Mouse (Mus musculus) spleen, adult 18-20 months (tissue): Measurements from ENCODE around the gene Slc44a5.
"Not testable (repeated sequence)": the region's sequence is repeated elsewhere in the genome, so short reads cannot be mapped to it uniquely, and the experiment has no call there.

Experiments
- DNase-seq, 2 experiments: peaks; one replicate each; pipeline ENCODE4 v3.0.0; 2022; ENCODE audit warnings: mixed read lengths in 2 of 2

Slc44a5 gene

DNA sequence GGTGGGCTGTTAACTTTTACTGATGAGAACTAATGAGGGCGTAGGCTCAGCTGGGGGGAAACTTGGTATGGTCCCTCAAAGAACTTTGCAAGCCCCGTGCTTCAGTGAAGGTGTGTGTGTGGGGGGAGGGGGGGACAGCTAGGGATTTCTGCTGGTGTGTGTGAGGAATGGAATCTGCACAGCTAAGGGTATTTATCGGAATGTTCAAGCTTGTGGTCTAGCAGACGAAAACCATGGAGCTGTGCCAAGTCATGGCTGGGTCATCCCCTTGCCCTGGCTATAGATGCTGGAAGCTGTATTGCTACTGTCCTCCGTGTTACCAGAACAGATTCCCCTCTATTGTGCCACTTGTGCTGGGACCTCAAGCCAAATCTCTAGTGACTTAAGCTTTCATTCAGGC is 138.0 kb downstream of the Slc44a5 start:
- no peak for DNase-seq

DNA sequence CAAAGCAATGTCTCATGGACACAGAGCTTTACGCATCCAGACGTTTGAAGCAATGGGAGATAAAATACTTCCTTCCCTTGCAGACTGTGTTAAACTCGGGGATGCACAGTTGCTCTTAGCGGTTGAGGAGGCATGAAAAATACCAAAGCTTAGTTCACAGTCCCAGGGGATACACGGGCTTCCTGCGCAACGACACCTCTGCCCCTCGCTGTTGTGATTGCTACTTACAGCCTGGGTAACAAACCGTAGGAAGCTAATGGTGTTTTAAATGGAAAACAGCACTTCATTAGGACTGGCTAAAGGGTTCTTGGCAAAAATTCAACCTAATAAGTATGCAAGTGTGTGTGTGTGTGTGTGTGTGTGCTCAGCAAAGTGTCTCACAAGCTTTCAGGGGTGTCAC is 141.8 kb downstream of the Slc44a5 start:
- no peak for DNase-seq

DNA sequence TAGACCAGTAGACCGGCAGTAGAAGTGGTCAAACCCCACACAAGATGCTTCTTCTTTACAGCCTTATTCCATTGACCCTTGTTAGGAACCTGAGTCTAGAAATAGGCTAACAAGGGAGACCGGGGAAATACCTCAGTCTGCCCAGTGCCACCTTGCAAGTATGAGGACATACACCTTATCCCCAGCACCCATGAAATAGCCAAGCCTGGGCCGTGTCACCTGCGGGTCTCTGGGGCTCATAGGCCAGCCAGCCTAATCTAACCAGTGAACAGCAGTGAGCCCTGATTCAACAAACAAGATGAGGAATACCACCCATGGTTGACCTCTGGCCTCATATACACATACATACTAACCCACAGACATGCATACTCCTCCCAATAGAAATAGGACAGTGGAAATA is 142.2 kb downstream of the Slc44a5 start:
- no peak for DNase-seq

DNA sequence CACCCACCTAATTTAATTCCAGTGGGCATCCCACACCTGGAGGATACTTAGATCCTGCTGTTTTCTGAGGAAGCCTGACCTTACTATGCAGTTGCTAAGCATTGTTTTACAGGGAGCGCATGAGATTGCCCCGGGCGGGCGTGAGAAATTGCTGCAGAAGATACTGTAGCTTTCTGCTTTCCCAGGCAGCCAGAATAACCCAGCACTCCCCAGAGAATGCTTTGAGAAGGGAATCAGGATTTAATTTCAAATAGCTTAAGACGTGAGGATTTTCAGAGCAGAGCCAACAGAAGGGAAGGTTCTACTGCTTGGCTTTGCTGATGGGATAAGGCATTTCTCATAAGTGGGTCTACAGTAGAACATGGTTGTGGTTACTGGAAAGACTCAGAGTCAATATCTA is 142.8 kb downstream of the Slc44a5 start:
- no peak for DNase-seq

DNA sequence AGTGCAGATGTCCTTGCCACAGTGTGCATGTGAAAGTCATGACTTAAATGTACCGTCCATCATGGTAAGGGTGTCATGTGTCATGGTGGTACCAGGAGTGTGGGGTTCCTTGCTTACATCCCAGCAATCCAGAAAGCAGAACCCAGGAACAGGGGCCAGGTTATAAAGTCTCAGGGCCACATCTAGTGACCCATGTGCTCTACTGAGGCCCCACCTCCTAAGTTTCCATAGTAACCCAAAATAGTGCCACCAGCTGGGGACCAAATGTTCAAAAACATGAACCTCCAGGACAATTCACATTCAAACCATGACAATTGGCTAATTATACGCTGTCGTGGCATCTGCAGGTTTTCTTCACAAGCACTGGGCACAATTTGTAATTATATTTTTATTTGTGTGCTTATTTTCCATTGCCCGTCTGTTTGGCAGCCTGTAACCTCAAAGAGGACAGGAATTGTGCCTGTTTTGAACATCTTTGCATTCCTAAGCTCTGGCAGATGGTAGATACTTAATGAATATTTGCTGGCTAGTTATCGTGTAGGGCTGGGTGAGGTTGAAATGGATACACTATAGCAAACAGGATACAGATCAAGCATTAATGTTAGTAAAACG is 145.9 kb downstream of the Slc44a5 start:
- no peak for DNase-seq

DNA sequence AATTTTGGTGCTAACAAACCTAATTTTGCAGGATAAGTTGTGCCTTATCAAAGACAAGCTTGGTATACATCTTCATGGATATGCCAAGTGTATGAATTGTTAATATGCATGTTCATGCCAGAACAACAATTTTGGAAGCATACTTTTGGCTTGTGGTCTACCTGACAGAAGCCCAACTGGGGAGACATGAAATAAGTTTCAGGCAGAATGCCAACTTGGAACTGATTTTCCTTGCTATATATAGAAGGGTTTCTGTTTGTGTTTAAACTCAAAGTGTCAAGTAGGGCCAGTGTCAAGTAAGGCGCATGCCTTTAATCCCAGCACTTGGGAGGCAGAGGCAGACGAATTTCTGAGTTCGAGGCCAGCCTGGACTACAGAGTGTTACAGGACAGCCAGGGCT is 149.3 kb downstream of the Slc44a5 start:
- no peak for DNase-seq

DNA sequence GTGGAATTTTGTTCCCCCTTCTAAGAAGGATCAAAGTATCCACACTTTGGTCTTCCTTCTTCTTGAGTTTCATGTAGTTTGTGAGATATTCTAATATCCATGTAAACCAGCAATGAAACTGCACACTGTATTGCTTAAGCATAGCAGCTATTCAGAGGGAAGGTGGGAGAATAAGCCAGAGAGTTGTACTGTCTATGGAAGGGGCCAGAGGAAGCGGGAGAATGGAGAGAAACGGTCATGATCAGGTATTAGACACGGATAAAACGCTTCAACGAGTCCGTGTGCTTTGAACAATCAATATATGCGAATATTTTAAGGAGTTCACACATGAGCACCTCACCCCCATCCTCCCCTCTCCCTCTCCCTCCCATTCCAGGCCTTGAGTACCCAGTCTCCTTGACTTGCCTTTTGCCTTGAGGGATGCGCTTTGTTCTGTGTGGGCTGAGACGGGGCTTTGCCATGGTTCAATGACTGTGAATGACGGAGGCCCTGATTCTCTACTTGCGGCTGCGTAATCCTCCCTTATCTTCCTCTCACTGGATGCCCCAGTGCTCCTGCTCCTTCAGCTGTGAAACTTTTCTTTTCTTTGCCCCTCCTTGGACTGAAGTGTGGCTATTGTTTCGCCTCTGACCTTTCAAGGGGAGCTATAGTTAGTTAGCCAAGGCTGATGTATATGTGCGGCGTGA is 151.8 kb downstream of the Slc44a5 start:
- DNase-seq: no peak

DNA sequence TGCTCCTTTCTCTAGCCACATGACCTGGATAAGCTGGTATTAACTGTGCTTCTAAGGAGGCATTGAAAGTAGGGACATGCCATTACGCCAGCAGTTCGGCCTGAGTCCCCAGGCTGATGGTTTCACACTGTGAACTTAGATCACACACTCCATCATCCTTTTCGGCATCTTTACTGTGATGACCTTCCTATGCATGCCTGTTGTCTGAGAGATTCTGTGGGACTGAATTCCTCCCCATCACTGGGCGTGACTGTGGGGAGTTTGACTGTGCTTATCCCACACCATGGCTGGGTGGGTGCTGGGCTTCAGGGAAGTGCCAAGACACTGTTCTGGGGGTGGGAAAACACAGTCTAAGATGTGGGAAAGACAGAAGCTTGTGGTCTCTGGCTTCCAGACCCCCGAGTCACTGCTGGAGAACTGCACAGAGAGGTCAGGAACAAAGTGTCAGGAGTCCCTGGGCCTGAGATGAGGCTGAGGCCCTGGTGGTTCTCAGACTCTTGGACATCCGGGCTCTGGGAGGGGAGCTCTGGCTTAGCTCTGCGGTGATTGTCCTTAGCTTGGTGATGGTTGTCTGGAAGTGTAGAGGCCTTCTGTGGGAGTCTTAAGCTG is 152.6 kb downstream of the Slc44a5 start:
- DNase-seq: no peak

DNA sequence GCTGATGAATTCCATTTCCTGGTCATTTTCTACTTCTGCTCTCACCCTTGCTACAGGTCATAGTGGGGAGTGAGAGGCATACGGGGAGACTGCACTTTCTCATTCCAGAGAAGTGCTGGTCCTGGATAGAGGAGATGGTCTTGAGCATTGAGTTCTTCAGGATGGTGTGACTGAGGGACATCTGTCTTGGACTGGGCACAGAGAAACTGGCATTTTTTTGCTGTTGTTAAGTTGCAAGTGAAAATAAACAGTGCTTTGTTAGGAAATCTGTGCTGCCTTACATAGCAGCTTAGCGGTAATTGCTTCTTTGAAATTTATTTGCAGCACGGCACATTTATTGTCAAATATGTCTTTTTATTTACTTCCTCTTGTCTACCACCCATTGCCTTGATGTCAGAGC is 154.0 kb downstream of the Slc44a5 start:
- no peak for DNase-seq

DNA sequence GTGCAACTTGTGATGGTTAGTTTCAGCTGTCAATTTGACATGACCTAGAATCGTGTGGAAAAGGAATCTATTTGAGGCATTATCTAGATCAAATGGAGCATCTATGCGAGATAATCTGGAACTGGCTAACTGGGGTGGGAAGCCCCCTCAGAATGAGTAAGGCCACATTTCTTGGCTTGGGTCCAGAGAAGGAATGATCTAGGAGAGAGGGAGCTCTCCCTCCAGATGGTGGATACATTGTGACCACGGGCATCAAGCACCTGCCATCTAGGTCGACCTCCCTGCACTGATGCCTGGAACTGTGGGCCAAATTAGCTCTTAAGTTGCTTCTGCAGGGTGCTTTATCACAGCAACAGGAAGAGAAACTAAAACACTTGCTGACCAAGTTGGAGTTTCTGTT is 155.8 kb downstream of the Slc44a5 start:
- no peak for DNase-seq

DNA sequence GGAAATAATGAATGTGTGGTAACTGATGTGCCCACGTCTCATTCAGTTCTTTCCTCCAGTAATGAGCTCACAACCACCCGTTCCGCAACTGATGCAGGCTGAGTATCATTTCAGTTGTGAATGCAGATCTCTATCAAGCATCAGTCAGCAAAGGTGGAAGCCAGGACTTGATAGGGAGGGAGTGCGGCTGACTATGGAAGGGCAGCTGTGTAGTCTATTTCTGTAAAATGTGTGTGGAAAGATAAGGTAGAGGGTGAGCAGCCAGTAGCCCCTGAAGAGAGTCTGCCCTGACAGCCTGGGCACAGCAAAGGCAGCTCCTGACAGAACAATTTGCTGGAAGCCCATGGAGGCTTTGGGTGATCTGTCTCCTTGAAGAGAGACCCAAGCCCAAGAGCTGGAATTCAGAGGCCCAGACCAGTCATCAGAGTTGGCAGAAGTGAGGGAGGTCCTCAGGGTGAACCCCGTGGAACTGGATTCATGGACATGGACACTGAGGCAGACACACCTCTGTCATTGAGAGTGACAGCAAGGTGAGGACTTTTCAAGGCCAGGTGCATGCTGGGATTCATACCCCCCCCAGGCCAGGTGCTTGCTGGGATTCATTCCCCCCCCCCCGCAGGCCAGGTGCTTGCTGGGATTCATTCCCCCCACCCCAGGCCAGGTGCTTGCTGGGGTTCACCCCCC is 157.3 kb downstream of the Slc44a5 start:
- DNase-seq: no peak

DNA sequence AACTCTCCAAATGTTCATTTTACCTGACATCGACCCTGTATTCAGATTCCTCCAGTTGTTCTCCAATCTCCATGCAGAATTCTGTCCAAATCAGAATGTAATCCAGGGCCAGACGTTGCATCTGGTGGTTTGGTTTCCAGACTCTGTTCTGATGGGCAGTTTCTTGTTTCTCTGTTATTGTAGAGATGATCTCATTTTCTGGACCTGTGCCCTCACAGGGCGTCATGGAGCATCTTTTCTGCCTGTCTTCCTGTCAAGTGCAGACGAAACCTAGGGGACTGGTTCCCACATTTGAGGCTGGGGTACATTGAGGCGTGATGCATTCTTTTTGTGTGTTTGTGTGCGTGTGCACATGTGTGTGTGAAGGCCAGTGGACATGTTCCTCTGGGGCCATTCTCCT is 160.8 kb downstream of the Slc44a5 start:
- no peak for DNase-seq

DNA sequence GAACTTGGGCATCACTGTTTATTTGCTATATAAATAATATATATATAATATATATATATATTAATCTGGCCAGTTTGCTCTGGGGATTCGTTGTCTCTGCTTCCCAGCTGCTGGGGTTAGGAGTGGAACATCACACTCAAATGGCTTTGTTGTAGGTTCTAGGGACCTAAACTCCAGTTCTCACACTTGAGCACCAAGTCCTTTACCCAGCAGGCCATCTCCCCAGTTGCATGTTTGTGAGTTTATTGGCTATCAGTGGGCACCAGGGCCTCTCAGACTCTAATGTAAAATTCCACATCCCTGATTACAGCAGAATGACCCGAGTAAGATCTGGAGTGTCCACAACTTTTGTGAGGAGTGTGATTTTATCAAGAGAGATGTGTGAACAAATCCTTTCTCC is 161.5 kb downstream of the Slc44a5 start:
- no peak for DNase-seq

DNA sequence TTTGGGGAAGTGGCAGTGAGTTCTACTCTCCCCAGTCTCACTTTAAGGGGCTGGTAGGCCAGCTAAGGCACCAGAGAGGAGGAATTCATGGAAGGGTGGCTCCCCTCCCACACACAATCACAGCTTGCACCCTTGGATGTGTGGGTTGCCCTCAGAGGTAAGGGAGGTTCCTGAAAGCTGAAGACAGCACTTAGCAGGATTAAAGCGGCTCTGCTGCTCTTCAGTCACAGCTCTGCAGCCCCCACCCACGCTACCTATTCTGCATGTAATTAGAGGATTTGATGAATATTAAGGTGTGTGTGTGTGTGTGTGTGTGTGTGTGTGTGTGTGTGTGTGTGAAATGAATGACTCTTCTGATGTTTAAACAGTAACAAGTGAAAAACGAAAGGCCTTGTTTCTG is 163.3 kb downstream of the Slc44a5 start:
- no peak for DNase-seq

DNA sequence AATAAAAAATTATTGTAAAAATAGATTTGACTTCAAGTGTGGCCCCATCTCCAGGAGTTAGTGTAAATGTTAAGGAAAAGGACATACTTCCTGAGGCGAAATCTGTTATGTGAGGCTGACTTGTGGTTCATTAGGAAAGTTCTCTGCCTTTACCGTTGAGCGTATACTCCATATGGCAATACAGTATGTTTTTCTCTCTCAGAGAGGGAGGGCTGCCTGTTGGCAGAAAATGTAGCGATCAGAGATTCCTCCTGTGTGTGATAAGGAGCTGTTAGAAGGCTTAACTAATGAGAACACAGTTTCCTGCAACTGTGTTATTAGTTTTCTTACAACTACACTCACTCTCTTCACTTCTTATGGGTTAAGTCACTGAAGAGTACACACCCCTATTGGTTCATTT is 168.1 kb downstream of the Slc44a5 start:
- DNase-seq: no peak

DNA sequence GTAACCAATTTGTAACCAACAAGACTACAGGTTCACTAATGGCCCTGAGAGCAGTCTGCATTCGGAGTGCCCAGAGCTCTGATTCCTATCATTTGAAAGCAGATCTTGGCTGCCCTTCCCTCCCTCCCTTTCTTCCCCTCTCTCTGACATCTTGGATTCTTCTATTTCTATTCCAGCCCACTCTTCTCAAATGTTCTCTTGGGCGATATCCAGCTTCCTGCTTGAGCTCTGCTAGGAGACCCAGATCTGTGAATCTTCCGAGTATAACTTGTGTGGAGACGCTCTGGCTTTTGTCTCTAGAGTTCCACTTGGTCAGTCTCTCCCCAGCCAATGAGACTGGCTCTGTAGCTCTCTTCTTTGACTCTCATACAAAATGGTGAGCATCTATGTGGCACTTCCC is 169.4 kb downstream of the Slc44a5 start:
- no peak for DNase-seq

DNA sequence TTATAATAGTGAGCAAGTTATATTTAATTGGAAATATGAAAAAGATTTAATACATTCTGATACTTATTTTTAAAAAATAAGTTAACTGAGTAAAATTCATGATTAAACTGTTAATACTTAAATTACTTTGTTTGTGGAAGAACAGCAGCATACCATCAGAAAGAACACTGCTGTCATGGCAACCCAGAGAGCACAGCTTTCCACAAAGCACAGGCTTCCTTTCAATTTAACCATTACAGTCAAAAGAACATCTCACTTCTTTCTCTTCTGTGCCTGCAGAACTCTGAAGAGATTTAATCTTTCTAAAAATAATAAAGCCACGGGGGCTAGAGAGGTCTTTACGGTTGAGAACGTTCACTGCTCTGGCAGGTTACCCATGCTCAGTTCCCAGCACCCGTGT is 172.5 kb downstream of the Slc44a5 start:
- DNase-seq: no peak

DNA sequence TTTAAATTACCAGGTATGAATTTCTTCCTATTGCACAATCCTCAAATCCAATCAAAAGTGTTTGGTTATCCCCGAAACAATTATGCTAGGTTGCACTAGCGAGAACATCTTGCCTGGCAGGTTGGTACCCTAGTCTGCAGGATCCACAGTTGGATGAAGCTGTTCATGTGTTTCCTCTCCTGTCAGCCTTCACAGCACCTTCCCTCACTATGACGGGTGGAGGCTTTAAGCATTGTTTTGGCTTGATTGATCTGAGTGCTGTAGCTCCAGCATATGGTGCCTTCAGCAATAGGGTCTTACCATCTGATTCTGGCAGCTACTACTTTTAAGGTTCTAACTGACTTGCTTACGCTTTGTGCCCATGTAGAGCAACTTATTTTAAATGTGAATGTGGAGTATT is 176.5 kb downstream of the Slc44a5 start:
- no peak for DNase-seq

DNA sequence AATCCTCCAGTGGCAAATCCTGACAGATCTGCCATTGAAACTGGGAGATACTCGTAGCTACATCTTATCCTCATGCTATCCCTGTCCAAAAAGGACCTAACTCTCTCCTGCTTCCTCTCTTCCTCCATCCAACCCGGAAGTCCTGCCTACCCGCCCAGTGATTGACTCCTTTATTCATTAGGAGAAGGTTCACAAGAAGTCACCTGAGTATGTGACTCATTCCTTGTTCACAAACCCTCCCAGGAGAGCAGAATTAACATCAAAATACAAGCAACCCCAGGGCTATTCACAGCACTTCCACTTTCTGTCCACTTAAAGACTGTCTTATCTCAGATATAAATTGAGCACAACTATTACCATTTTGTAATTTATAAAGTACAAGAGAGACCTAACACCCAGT is 180.3 kb downstream of the Slc44a5 start:
- not testable (repeated sequence) for DNase-seq

DNA sequence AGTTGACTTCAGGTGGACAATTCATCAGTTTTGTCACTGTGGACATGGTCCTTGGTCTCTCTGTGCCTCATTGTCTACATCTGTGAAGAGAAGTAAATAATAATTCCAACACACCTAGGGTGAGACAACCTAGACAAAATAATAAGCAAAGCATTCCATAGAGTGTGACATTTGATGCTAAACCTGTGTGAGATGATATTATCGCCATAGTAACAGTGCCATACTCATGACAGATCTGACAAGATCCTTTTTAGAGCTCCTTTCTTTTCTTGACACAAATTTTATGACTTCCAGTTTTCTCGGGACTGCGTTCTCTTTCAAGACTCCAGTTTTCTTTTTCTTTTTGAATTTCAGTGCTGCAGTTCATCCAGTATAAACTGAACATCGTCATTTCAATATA is 192.6 kb downstream of the Slc44a5 start:
- no peak for DNase-seq

DNA sequence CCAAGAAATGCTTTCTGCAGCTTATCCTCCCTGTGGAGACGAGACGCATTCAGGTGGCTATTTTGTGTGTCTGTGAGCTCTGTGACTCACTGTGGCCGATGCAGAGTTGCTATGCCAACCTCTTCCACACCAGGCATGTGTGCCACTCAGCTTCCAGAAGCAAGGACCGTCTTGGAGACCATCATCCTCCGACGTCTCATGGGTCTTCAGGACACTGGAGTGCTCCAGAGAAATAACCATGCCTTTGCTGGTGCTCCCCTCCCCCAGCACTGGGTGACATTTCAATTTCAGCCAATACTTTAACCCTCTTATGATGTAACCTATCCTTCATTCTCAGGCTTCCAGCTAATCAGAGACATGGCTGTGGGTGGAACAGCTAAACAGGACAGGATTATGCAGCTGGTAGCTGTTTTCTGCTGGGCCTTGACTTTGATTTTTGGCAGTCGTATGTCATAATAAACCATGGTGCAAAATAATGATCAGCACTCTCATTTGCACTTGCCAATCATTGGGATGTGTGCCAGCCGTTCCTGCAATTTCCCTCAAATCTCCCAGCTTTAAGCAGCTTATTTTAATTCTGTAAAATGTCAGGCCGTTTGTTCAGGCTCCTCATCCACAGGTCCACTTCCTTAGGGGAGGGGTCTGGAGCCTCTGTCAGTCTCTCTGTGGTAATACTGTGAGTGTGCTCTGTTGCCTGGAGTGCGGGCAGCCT is 198.8 kb downstream of the Slc44a5 start:
- DNase-seq: no peak

DNA sequence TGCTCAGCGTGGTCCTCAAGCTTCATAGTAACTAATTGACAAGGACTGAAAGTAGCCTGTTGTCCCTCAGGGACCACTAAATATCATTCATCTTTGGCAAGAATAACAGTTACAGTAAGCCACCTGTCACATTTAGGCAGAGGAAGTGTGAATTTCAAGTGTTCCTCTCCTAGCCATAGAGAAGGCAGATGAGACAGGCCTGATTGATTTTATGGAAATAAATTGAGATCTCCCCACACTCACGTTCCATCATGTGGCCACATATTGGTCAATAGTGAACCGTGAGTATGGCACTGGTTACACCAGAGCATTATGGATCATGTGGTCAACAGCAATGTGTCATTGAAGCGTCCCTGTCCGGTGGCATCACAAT is 199.3 kb downstream of the Slc44a5 start:
- DNase-seq: no peak

DNA sequence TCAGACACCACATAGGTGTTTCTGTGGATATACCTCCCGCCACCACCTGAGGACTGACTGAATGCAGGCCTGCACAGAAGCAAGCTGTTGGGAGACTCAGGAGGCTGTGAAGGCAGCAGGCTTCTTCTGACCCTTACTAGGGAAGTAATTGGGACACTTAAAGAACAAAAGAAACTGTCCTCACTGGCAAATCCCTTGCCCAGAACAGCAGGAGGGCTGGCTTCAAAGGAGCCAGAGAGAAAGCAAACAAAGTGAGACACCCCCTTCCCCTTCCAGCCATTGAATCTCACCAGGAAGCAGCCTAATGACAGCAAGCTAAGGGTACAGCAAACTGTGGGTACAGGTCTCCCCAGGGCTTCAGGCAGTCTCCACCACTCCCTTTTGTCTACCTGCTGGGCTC is 200.3 kb downstream of the Slc44a5 start:
- DNase-seq: no peak

DNA sequence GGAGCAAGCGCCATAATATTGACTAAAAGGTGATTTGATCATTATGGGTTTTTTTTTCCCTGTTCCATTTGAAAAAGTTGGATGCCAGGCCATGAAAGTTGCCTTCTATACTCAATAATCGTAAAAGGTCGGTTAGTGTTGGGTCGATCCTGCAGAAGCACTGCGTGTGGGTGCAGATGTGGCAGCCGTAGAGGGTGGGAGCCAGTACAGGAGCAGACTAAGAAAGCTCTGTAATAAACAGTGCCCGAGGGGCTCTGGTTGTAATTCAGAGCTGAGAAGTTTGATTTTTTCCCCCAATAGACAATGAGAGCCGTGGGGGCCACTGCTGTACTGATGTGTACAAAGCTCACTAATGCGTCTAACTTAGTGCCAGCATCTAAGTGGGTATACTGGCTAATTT is 200.8 kb downstream of the Slc44a5 start:
- no peak for DNase-seq
